Mouse (Mus musculus) MEL (cell line): ENCODE results near the gene Ints4. TPM values are rescaled to one million over a fixed set of nuclear protein-coding genes. Genes with fewer than 3 reads are reported as not detected.

ENCODE experiments used
- DNase-seq: peaks from one replicate; pipeline ENCODE4 v3.0.0; 2011; ENCODE audit warnings: low read depth, low spot score
- H3K27ac ChIP-seq: 2 replicates; pipeline ENCODE4 v1.5.1; 2012; ENCODE audit warnings: low read depth, mild to moderate bottlenecking, control low read depth, low read length, moderate library complexity; ENCODE audit not compliant: control insufficient read depth
- H3K27me3 ChIP-seq, 2 experiments: fragments of 150-350 bp in 1 of 2; sonication (generic) in 1 of 2; 2 replicates each; pipeline ENCODE4 v1.6.1; 2012; ENCODE audit warnings: low read length in 2 of 2, mild to moderate bottlenecking in 2 of 2, improper control_type of control experiment in 1 of 2, moderate library complexity in 1 of 2; ENCODE audit not compliant: insufficient read depth in 2 of 2, control insufficient read depth in 1 of 2
- H3K36me3 ChIP-seq, 2 experiments: 2 replicates each; pipeline ENCODE4 v1.6.1; 2012 to 2014; ENCODE audit warnings: low read length in 2 of 2, improper control_type of control experiment in 1 of 2, inconsistent platforms in 1 of 2, mild to moderate bottlenecking in 1 of 2; ENCODE audit not compliant: insufficient read depth in 2 of 2, control insufficient read depth in 1 of 2
- H3K4me1 ChIP-seq, 2 experiments: fragments of 150-350 bp in 1 of 2; sonication (generic) in 1 of 2; 2 replicates each; pipeline ENCODE4 v1.6.1; 2012; ENCODE audit warnings: low read length in 2 of 2, improper control_type of control experiment in 1 of 2, mild to moderate bottlenecking in 1 of 2; ENCODE audit not compliant: insufficient read depth in 2 of 2, control insufficient read depth in 1 of 2
- H3K4me3 ChIP-seq, 2 experiments: fragments of 150-350 bp in 1 of 2; sonication (generic) in 1 of 2; 2 replicates each; pipeline ENCODE4 v1.5.1; 2012; ENCODE audit warnings: low read depth in 2 of 2, low read length in 2 of 2, mild to moderate bottlenecking in 2 of 2, moderate library complexity in 2 of 2, control low read depth in 1 of 2, improper control_type of control experiment in 1 of 2; ENCODE audit not compliant: control insufficient read depth in 1 of 2, insufficient read depth in 1 of 2
- H3K79me2 ChIP-seq: 2 replicates; pipeline ENCODE4 v1.6.1; 2012; ENCODE audit warnings: mild to moderate bottlenecking, low read length, moderate library complexity; ENCODE audit not compliant: control insufficient read depth, poor library complexity, insufficient read depth
- H3K9ac ChIP-seq: 2 replicates; pipeline ENCODE4 v1.6.1; 2012; ENCODE audit warnings: low read depth, mild to moderate bottlenecking, control low read depth, low read length, moderate library complexity; ENCODE audit not compliant: control insufficient read depth, poor library complexity, severe bottlenecking
- H3K9me3 ChIP-seq: fragments of 150-350 bp; sonication (generic); replicated peaks from 2 replicates; pipeline ENCODE4 v1.6.1; 2012; ENCODE audit warnings: mild to moderate bottlenecking, low read length, improper control_type of control experiment, moderate library complexity; ENCODE audit not compliant: insufficient read depth
- CHD2 ChIP-seq: IDR thresholded peaks from 2 replicates; pipeline ENCODE4 v1.6.1; 2011; ENCODE audit warnings: low read length, improper control_type of control experiment
- EP300 ChIP-seq, 2 experiments: IDR thresholded peaks; 2 replicates each; pipeline ENCODE4 v1.6.1; 2011; ENCODE audit warnings: improper control_type of control experiment in 2 of 2, low read length in 2 of 2, low read depth in 1 of 2, mild to moderate bottlenecking in 1 of 2
- GATA1 ChIP-seq: IDR thresholded peaks from 2 replicates; pipeline ENCODE4 v1.6.1; 2011; ENCODE audit warnings: low read depth, low read length, improper control_type of control experiment
- JUND ChIP-seq: IDR thresholded peaks from 2 replicates; pipeline ENCODE4 v1.6.1; 2011; ENCODE audit warnings: low read depth, mild to moderate bottlenecking, improper control_type of control experiment, low read length
- KAT2A ChIP-seq: conservative IDR thresholded peaks from 2 replicates; pipeline ENCODE4 v1.6.1; 2012; ENCODE audit warnings: low read depth, low read length, improper control_type of control experiment, inconsistent platforms
- MAFK ChIP-seq: IDR thresholded peaks from 2 replicates; pipeline ENCODE4 v1.6.1; 2011; ENCODE audit warnings: low read depth, mild to moderate bottlenecking, low read length, improper control_type of control experiment, borderline replicate concordance
- MAX ChIP-seq: IDR thresholded peaks from 2 replicates; pipeline ENCODE4 v1.6.1; 2011; ENCODE audit warnings: low read length, improper control_type of control experiment
- MXI1 ChIP-seq: IDR thresholded peaks from 2 replicates; pipeline ENCODE4 v1.6.1; 2011; ENCODE audit warnings: mild to moderate bottlenecking, low read depth, low read length, improper control_type of control experiment
- MYC ChIP-seq: IDR thresholded peaks from 2 replicates; pipeline ENCODE4 v1.6.1; 2011; ENCODE audit warnings: low read depth, mild to moderate bottlenecking, low read length, improper control_type of control experiment, moderate library complexity
- NELFE ChIP-seq: IDR thresholded peaks from 2 replicates; pipeline ENCODE4 v1.6.1; 2011; ENCODE audit warnings: low read depth, low read length, improper control_type of control experiment
- POLR2A ChIP-seq, 2 experiments: IDR thresholded peaks; 2 replicates each; pipeline ENCODE4 v1.6.1; 2011 to 2012; ENCODE audit warnings: low read length in 2 of 2, mild to moderate bottlenecking in 2 of 2, control low read depth in 1 of 2, improper control_type of control experiment in 1 of 2, low read depth in 1 of 2, moderate library complexity in 1 of 2; ENCODE audit not compliant: control insufficient read depth in 1 of 2, insufficient read depth in 1 of 2, poor library complexity in 1 of 2
- POLR2AphosphoS5 ChIP-seq: IDR thresholded peaks from 2 replicates; pipeline ENCODE4 v1.6.1; 2012; ENCODE audit warnings: low read depth, borderline replicate concordance, mild to moderate bottlenecking, inconsistent platforms, low read length, moderate library complexity, mixed read lengths
- RAD21 ChIP-seq: IDR thresholded peaks from 2 replicates; pipeline ENCODE4 v1.6.1; 2011; ENCODE audit warnings: mild to moderate bottlenecking, low read depth, low read length, improper control_type of control experiment
- SMC3 ChIP-seq: IDR thresholded peaks from 2 replicates; pipeline ENCODE4 v1.6.1; 2011; ENCODE audit warnings: low read depth, low read length, improper control_type of control experiment
- TBP ChIP-seq: IDR thresholded peaks from 2 replicates; pipeline ENCODE4 v1.8.0; 2011; ENCODE audit warnings: low read depth, low read length, improper control_type of control experiment
- TCF12 ChIP-seq: IDR thresholded peaks from 2 replicates; pipeline ENCODE4 v1.6.1; 2014; ENCODE audit warnings: low read depth, mild to moderate bottlenecking, inconsistent platforms, low read length, improper control_type of control experiment, moderate library complexity
- USF1 ChIP-seq: IDR thresholded peaks from 2 replicates; pipeline ENCODE4 v1.6.1; 2014; ENCODE audit warnings: low read depth, mild to moderate bottlenecking, inconsistent platforms, low read length, improper control_type of control experiment, moderate library complexity
- USF2 ChIP-seq, 2 experiments: IDR thresholded peaks; 2 replicates each; pipeline ENCODE4 v1.6.1; 2011 to 2012; ENCODE audit warnings: improper control_type of control experiment in 2 of 2, low read length in 2 of 2, borderline replicate concordance in 1 of 2, inconsistent platforms in 1 of 2, low read depth in 1 of 2, mild to moderate bottlenecking in 1 of 2; ENCODE audit not compliant: insufficient read depth in 1 of 2
- ZMIZ1 ChIP-seq: IDR thresholded peaks from 2 replicates; pipeline ENCODE4 v1.6.1; 2012; ENCODE audit warnings: low read depth, mild to moderate bottlenecking, inconsistent platforms, low read length, improper control_type of control experiment, moderate library complexity
- polyA plus RNA-seq, 2 experiments: library from polyadenylated mRNA; stranded (reverse) in 1 of 2; unstranded in 1 of 2; fragments of >175 nt in 1 of 2; fragments of >200 nt in 1 of 2; gene quantifications; 2 replicates each; pipeline versions ENCODE4 v1.2.1 to v1.2.4; 2012; ENCODE audit warnings: low replicate concordance in 2 of 2, low read depth in 1 of 2; ENCODE audit not compliant: insufficient read length in 2 of 2, insufficient read depth in 1 of 2, missing spikeins in 1 of 2
- total RNA-seq: library from RNA; depleted of rRNA; stranded (reverse); fragments of 300-350 nt; gene quantifications from 2 replicates; pipeline ENCODE4 v1.2.3, GENCODE M21; 2012

The Ints4 gene
- total and polyA plus RNA-seq, 3 experiments, result 53.7 to 73.9 TPM; not detected in 1

- H3K79me2 ChIP-seq, result no peaks in the 10 kb centered on the region
- no peaks in the 10 kb centered on the region for H3K9me3 ChIP-seq
- no peaks in the 10 kb centered on the region; a peak in 2 of 4 replicates for H3K27me3 ChIP-seq
- H3K9ac ChIP-seq, result no peak overlapping the region
- H3K27ac ChIP-seq, result no peak overlapping the region
- DNase-seq, result no peak
- no peaks in the 10 kb centered on the region; a peak in 2 of 4 replicates for H3K4me1 ChIP-seq
- H3K4me3 ChIP-seq, result no peak overlapping the region
- H3K36me3 ChIP-seq, result no peaks in the 10 kb centered on the region
- TF ChIP-seq SMC3 (no peak), POLR2A (IDR thresholded peaks at IDR 0.05; ENCODE audit: control insufficient read depth in 1 of 2, insufficient read depth in 1 of 2, low read depth in 1 of 2, low read length in 2 of 2, poor library complexity in 1 of 2) (no peak), MYC (no peak), EP300 (IDR thresholded peaks at IDR 0.05; ENCODE audit: low read depth in 1 of 2, low read length in 2 of 2) (no peak), CHD2 (no peak), USF2 (IDR thresholded peaks at IDR 0.05; ENCODE audit: borderline replicate concordance in 1 of 2, insufficient read depth in 1 of 2, low read depth in 1 of 2, low read length in 2 of 2) (no peak), POLR2AphosphoS5 (no peak), KAT2A (no peak), RAD21 (no peak), USF1 (no peak), MAX (no peak), ZMIZ1 (no peak), TCF12 (no peak), MXI1 (no peak), GATA1 (no peak)
Measured at GRCm38 (mm10) chr7:97438986-97439385, 41.8 kb upstream of the Ints4 start.

- Histone ChIP-seq H3K9ac (no peak overlapping the region), H3K36me3 (no peaks in the 10 kb centered on the region), H3K27me3 (peaks cover 0 to 3% of the 10 kb centered on the region in 2 experiments; a peak in 2 of 4 replicates), H3K27ac (no peak overlapping the region), H3K9me3 (no peaks in the 10 kb centered on the region), H3K4me1 (no peaks in the 10 kb centered on the region), H3K4me3 (no peak overlapping the region), H3K79me2 (no peaks in the 10 kb centered on the region)
- TF ChIP-seq SMC3, result no peak
- no peak for TF ChIP-seq MAFK
- TF ChIP-seq RAD21, result no peak
- TF ChIP-seq TBP, result no peak
- no peak for TF ChIP-seq JUND
- TF ChIP-seq NELFE, result no peak
- TF ChIP-seq KAT2A, result no peak
- TF ChIP-seq GATA1, result no peak
- peak; percentile 24 for DNase-seq
Measured at GRCm38 (mm10) chr7:97446171-97446925, 34.4 kb upstream of the Ints4 start.
